Mouse (Mus musculus) E14TG2a.4 (cell line): Measurements from ENCODE around the gene Lhcgr.

Experiments used
- CTCF ChIP-seq: conservative IDR thresholded peaks from 2 replicates; pipeline ENCODE4 v1.5.1; 2014; ENCODE audit warnings: low read length
- NANOG ChIP-seq: IDR thresholded peaks from 2 replicates; pipeline ENCODE4 v1.6.1; 2014; ENCODE audit warnings: borderline replicate concordance, low read length, mixed read lengths
- POU5F1 ChIP-seq: IDR thresholded peaks from 2 replicates; pipeline ENCODE4 v1.6.1; 2014; ENCODE audit warnings: low read length, borderline replicate concordance

DNA sequence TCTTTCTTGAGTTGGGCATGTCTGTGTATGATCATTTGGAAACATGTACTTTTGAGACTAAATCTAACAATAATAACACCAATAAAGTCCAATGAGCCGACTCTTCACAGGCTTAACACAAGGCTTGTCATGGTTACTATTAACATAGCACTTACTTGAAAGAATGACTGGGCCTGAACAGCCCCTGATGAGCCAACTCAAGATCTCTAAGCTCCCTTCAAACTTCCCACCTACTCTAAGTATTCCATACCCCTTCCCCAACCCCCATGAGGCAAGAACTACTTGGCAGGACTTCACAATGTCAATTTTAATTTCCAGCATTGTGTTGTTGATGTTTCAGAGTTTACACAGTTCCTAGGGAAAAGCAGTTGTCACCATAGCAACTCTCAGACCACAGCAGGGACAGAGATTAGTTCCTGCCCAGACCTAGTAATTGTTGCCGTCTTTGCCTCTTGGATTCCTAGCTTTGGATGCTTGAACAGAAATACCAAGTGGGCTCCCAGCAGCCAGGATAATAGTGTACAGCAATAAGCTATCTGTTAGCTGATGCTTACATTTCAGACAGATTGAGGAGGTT lies 22.4 kb downstream of the Lhcgr start:
- TF ChIP-seq CTCF = no peak
- no peak for TF ChIP-seq NANOG
- no peak for TF ChIP-seq POU5F1
